Mouse (Mus musculus): Measurements from ENCODE around the gene Pkn3. TPM values are rescaled to one million over a fixed set of nuclear protein-coding genes. Genes with fewer than 3 reads are reported as not detected.

Gene Pkn3
- polyA plus RNA-seq, 1 experiment from 2014 or later = 10.8 TPM

Other genes with a start within 250 kb of the Pkn3 start
- gene Cercam, start 208.5 kb upstream of the Pkn3 start, polyA plus RNA-seq (2015; fragmentation: Nextera tagmentation; extraction: Ambion mirVana) = 24.5 and 24.8 TPM in 2 replicates
- 30.5 and 37.1 TPM in 2 replicates for gene Odf2, start 188.5 kb upstream of the Pkn3 start, polyA plus RNA-seq (2015; fragmentation: Nextera tagmentation; extraction: Ambion mirVana)
- gene Gle1, start 142.3 kb upstream of the Pkn3 start, polyA plus RNA-seq (2015; fragmentation: Nextera tagmentation; extraction: Ambion mirVana) = 38.2 and 44.6 TPM in 2 replicates
- 66.0 and 76.0 TPM in 2 replicates for gene Sptan1, start 112.1 kb upstream of the Pkn3 start, polyA plus RNA-seq (2015; fragmentation: Nextera tagmentation; extraction: Ambion mirVana)
- 19.7 and 21.9 TPM in 2 replicates for gene Wdr34, start 28.8 kb upstream of the Pkn3 start, polyA plus RNA-seq (2015; fragmentation: Nextera tagmentation; extraction: Ambion mirVana)
- gene Set, start 20.3 kb upstream of the Pkn3 start, polyA plus RNA-seq (2015; fragmentation: Nextera tagmentation; extraction: Ambion mirVana) = 329 and 361 TPM in 2 replicates
- gene Zdhhc12, start 16.0 kb downstream of the Pkn3 start, polyA plus RNA-seq (2015; fragmentation: Nextera tagmentation; extraction: Ambion mirVana) = 79.0 and 86.2 TPM in 2 replicates
- gene Zer1, start 46.9 kb downstream of the Pkn3 start, polyA plus RNA-seq (2015; fragmentation: Nextera tagmentation; extraction: Ambion mirVana) = 3.3 and 3.7 TPM in 2 replicates
- gene Tbc1d13, start 56.1 kb downstream of the Pkn3 start, polyA plus RNA-seq (2015; fragmentation: Nextera tagmentation; extraction: Ambion mirVana) = 8.3 and 9.8 TPM in 2 replicates
- gene Endog, start 93.8 kb downstream of the Pkn3 start, polyA plus RNA-seq (2015; fragmentation: Nextera tagmentation; extraction: Ambion mirVana) = 42.5 and 45.5 TPM in 2 replicates
- gene Spout1, start 100.8 kb downstream of the Pkn3 start, polyA plus RNA-seq (2015; fragmentation: Nextera tagmentation; extraction: Ambion mirVana) = 59.5 and 62.6 TPM in 2 replicates
- gene Kyat1, start 128.2 kb downstream of the Pkn3 start, polyA plus RNA-seq (2015; fragmentation: Nextera tagmentation; extraction: Ambion mirVana) = 24.6 and 28.9 TPM in 2 replicates
- 37.4 and 40.1 TPM in 2 replicates for gene Lrrc8a, start 160.0 kb downstream of the Pkn3 start, polyA plus RNA-seq (2015; fragmentation: Nextera tagmentation; extraction: Ambion mirVana)
- 0.11 and 0.24 TPM in 2 replicates for gene Gm28035, start 162.9 kb downstream of the Pkn3 start, polyA plus RNA-seq (2015; fragmentation: Nextera tagmentation; extraction: Ambion mirVana)
- gene Phyhd1, start 188.5 kb downstream of the Pkn3 start, polyA plus RNA-seq (2015; fragmentation: Nextera tagmentation; extraction: Ambion mirVana) = 10.5 and 10.8 TPM in 2 replicates
- not detected in 2 replicates for gene Gm28038, start 203.4 kb downstream of the Pkn3 start, polyA plus RNA-seq (2015; fragmentation: Nextera tagmentation; extraction: Ambion mirVana)
- 38.3 and 41.2 TPM in 2 replicates for gene Dolk, start 208.7 kb downstream of the Pkn3 start, polyA plus RNA-seq (2015; fragmentation: Nextera tagmentation; extraction: Ambion mirVana)
- gene Nup188, start 208.7 kb downstream of the Pkn3 start, polyA plus RNA-seq (2015; fragmentation: Nextera tagmentation; extraction: Ambion mirVana) = 23.6 and 26.6 TPM in 2 replicates

Data from intestine, embryonic 16.5 days (tissue).